Mouse (Mus musculus): ENCODE data around the gene Mipep. TPM values are rescaled to one million over a fixed set of nuclear protein-coding genes. Genes with fewer than 3 reads are reported as not detected.

The Mipep gene
- polyA plus RNA-seq (2017; shearing (Covaris generic)), result 3.7 TPM

GRCm38 (mm10) chr14:60784427-60785315, at the start of gene Mipep:
TSS of gene Mipep (plus strand) at chr14:60784573.

GRCm38 (mm10) chr14:60767884-60768283, 16.5 kb upstream of the Mipep start, which contains the start of gene C1qtnf9:
TSS of gene C1qtnf9 (plus strand) at chr14:60768134.

Other genes starting within 250 kb of the Mipep start
- gene Spata13, start 150.6 kb upstream of the Mipep start, polyA plus RNA-seq (2017; shearing (Covaris generic)), result 240 TPM
- 0.40 TPM for gene C1qtnf9, start 16.4 kb upstream of the Mipep start, polyA plus RNA-seq (2017; shearing (Covaris generic))